Mouse (Mus musculus) duodenum, adult 2 months (tissue): Measurements from ENCODE around the gene Olfr155. TPM values are rescaled to one million over a fixed set of nuclear protein-coding genes. Genes with fewer than 3 reads are reported as not detected.

Experiments
- polyA plus RNA-seq: library from polyadenylated mRNA; depleted of rRNA; stranded (reverse); fragments of >200 nt; gene quantifications from 2 replicates; pipeline ENCODE4 v1.2.3, GENCODE M21; 2012; ENCODE audit warnings: low replicate concordance; rRNA removed

Olfr155 gene
- polyA plus RNA-seq: not detected in 2 replicates

GRCm38 (mm10) chr4:43851265-43851664 is at the start of gene Olfr155:
Gene Olfr155 (plus strand): TSS chr4:43851565.

GRCm38 (mm10) chr4:43823845-43824337 is 27.5 kb upstream of the Olfr155 start, which contains the start of gene Olfr156:
Gene Olfr156 (minus strand): TSS chr4:43823895.

GRCm38 (mm10) chr4:43840101-43840500 is 11.3 kb upstream of the Olfr155 start, which contains the start of gene Olfr157:
Gene Olfr157 (minus strand): TSS chr4:43840201.

GRCm38 (mm10) chr4:43875160-43875918 is 24.0 kb downstream of the Olfr155 start, which contains the start of gene Reck:
Gene Reck (plus strand): TSS chr4:43875530.

Other genes starting within 250 kb of the Olfr155 start
- gene Npr2, start 219.6 kb upstream of the Olfr155 start, polyA plus RNA-seq: 4.7 and 10.2 TPM in 2 replicates
- gene Spag8, start 198.0 kb upstream of the Olfr155 start, polyA plus RNA-seq: 0.52 and 0.68 TPM in 2 replicates
- gene Hint2, start 195.1 kb upstream of the Olfr155 start, polyA plus RNA-seq: 62.8 and 89.1 TPM in 2 replicates
- gene Tmem8b, start 182.6 kb upstream of the Olfr155 start, polyA plus RNA-seq: 4.5 and 6.5 TPM in 2 replicates
- gene Fam221b, start 182.4 kb upstream of the Olfr155 start, polyA plus RNA-seq: not detected in 2 replicates
- gene Olfr70, start 150.8 kb upstream of the Olfr155 start, polyA plus RNA-seq: not detected in 2 replicates
- not detected in 2 replicates for gene Olfr71, start 141.3 kb upstream of the Olfr155 start, polyA plus RNA-seq
- 2.7 and 2.8 TPM in 2 replicates for gene Hrct1, start 124.4 kb upstream of the Olfr155 start, polyA plus RNA-seq
- 0.65 and 0.94 TPM in 2 replicates for gene Spaar, start 121.5 kb upstream of the Olfr155 start, polyA plus RNA-seq
- gene Olfr159, start 80.6 kb upstream of the Olfr155 start, polyA plus RNA-seq: not detected in 2 replicates
- gene Olfr156, start 27.7 kb upstream of the Olfr155 start, polyA plus RNA-seq: not detected in 2 replicates
- gene Olfr157, start 11.4 kb upstream of the Olfr155 start, polyA plus RNA-seq: not detected in 2 replicates
- 1.3 and 3.3 TPM in 2 replicates for gene Reck, start 24.0 kb downstream of the Olfr155 start, polyA plus RNA-seq
- 5.0 and 8.8 TPM in 2 replicates for gene Glipr2, start 105.8 kb downstream of the Olfr155 start, polyA plus RNA-seq
- gene Ccin, start 131.9 kb downstream of the Olfr155 start, polyA plus RNA-seq: 0.20 TPM in 1 of 2 replicates, not detected in the other
- gene Clta, start 152.9 kb downstream of the Olfr155 start, polyA plus RNA-seq: 140 and 283 TPM in 2 replicates
- gene Gne, start 232.6 kb downstream of the Olfr155 start, polyA plus RNA-seq: 30.9 and 44.5 TPM in 2 replicates